Mouse (Mus musculus): Measurements from ENCODE around the gene 2310033P09Rik.
"Not testable (repeated sequence)": the region's sequence is repeated elsewhere in the genome, so short reads cannot be mapped to it uniquely, and the experiment has no call there.

Gene 2310033P09Rik

DNA sequence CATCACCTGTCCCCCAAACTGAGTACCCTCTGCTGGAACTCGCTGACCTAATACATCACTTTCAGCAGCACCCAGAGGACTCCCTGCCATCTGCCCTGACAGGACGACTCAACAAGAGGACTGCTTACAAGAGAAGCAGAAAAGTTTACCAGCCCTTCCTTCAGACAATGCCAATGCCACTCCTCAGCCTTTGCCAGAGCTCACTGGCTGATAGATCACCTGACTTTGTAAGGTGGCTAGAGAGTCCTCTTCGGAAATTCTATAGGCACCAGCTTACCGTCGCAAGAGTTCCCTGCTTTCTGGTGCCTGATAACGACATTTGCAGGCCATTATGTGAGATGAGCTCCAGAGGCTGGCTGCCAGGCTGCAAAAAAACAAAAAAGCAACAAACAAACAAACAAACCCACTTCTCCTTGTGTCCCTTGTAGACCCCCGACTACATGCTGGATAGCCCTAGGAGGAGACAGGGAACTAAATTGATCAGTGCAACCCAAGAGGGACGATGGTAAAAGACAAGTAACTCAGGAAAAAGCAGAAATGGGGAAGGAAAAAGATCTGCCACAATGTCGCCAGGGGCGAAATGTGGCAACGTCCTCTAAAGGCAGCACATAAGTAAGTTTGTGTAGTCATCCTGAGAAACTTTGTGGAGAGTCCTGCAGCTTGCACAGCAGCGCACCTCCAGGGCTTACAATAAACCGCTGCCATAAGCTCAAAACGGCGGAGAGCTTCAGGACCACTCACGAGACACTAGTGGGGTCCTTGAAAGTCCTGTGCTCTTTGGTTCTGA lies 6.7 kb upstream of the 2310033P09Rik start:
- no peak for DNase-seq

DNA sequence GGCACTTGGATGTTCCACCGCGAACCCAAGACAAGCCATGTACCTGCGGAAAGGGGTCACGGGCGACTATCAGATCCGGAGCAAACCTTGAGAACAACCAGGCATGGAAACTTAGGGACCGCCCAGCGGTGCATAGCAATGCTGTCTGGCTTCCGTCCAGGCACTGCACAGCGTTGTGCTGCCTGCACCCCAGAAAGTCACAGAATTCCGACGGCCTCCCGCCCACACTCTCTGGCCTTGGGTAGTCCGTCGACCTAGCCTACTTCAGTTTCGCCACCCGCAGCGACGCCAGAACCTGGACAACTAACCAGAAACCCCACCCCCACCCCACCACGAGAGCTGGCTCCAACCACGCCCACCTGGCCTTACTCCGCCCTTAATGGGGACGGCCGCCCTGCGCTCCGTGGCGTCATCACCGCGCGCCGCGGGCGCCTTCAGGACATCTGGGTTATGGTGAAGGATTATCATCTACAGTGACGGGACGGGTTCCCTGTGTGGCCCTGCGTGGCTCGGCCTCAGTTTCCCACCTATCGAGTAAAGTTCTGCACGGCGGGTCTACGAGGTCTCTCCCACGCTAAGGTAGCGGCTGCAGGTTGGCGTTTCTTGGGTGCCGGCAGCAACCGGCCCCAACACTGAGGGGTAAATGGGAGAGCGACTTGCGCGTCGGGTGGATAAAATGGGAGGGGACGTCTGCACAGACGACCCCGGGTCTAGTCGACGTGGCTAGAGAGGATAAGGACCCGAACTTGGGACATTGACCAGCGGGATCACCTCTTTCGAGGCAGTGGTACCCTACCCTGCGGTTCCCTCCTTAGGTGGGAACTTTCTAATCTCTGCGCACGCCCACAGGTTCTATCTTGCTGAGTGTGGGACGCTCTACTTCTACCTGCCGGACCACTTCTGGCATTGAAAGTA lies 5.8 kb upstream of the 2310033P09Rik start, which contains the start of gene Mrpl55:
Gene Mrpl55 (plus strand): TSS at position 406 of the 915 bp plus-strand sequence.
- peak; percentile 94 for DNase-seq

- peak; percentile 54 for DNase-seq
Measured at GRCm38 (mm10) chr11:59209003-59209441, 901 bp downstream of the 2310033P09Rik start.

- DNase-seq, result no peak
Measured at GRCm38 (mm10) chr11:59209580-59209979, 1.5 kb downstream of the 2310033P09Rik start.

GRCm38 (mm10) chr11:59210020-59210419 lies 1.9 kb downstream of the 2310033P09Rik start:
- no peak for DNase-seq

DNA sequence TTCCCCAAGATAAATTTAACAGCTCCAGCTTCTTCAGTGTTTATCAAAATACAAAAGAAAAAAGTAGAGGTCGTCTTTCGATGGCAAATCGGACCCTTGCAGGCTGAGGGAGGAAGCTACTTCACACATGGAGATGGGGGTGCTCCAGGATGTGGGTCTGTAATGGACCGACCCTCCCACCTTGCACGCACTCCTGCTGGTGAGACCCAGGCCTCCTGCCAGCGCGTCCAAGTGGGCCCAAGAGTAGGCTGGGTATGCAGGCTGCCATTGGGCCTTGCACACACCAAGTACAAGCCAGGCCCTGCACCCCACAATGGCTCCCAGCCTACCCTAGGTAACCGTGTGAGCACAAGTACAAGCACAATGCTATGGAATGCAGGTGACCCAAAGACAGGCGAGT lies 3.4 kb downstream of the 2310033P09Rik start:
- DNase-seq, result not testable (repeated sequence)

DNA sequence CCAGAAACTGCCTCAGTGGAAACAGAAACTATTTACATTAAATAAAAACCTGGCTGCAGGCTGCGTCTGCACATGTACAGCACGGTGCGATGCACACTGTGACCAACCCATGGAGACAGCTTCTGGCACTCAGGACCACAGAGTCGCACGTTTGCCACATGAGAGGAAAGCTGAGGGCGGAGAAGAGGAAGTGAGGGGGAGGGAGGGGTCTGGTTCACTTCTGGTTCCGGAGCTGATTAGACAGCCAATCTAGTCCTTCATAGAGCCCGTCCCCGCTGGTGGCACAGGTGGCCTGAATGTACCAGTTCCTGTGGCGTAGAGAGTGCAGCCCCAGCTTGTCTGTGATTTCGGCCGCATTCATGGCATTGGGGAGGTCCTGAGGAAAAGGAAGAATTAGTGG lies 4.2 kb downstream of the 2310033P09Rik start:
- DNase-seq, result not testable (repeated sequence)

DNA sequence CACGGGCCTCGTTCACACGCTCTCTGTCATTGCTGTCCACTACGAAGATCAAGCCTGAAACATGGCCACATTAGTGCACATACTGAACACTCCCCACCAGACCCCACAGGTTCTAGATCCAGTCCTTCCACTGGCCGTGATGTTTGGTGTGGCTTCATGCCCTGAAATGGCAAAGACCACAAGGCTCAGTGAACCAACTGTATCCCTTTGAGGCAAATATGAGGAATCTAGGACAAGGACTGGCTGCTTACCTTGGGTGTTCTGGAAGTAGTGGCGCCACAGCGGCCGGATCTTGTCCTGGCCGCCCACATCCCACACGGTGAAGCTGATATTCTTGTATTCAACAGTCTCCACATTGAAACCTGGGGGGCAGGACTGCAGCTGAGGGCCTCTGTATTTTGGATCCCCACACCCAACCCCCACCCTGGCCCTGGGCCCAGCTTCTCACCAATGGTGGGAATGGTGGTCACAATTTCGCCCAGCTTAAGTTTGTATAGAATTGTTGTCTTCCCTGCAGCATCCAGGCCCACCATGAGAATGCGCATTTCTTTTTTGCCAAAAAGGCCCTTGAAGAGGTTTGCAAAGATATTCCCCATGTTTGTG lies 4.9 kb downstream of the 2310033P09Rik start:
- no peak for DNase-seq

GRCm38 (mm10) chr11:59216955-59217354 lies 8.8 kb downstream of the 2310033P09Rik start:
- peak; percentile 68 for DNase-seq

DNA sequence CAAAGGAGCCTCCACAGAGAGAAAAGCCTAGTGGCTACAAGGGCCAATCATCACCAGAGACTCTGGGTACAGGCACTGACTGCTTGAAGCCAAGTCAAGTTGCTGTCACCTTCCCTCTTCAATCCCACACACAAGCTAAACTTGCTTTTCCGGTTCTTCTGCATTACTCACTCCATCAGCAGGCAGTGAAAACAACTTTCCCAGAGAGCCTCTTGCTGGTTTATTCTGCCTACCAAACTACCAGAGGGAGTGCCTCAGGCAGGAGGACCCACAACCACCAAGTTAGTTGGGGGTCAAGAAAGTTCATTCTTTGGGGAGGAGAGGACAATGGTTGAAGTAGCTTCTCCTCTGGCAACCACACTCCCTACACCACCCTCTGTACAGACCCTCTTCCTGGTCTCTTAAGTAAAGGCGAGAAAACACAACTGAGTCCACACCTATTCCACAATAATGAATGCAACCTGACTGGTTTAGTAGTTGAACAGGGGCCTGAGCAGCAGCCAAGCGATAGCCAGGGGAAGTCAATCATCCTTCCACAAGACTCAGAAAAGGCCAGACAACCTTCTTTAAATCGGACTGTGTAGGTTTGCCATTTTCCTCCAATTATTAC lies 10.4 kb downstream of the 2310033P09Rik start:
- no peak for DNase-seq

- no peak for DNase-seq
Measured at GRCm38 (mm10) chr11:59219064-59219463, 10.9 kb downstream of the 2310033P09Rik start.

DNA sequence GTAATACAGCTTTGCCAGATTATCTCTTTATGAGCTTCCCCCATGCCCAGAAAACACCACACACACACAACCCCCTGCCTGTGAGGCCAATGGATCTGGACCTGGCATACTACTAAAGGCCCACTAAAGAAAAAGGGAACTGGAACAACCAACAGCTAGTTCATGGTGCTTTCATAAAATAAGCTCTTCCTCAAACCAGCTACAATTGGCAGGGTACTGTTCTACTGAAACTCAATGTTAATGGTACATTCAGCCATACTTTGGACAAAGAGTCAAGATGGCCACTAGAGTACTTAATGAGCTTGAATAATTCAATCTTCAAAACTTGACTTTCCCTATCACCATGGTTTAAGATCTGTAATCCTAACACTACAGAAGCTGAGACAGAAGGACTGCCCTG lies 13.5 kb downstream of the 2310033P09Rik start:
- DNase-seq, result no peak

GRCm38 (mm10) chr11:59222306-59222705 lies 14.2 kb downstream of the 2310033P09Rik start:
- DNase-seq, result no peak

DNA sequence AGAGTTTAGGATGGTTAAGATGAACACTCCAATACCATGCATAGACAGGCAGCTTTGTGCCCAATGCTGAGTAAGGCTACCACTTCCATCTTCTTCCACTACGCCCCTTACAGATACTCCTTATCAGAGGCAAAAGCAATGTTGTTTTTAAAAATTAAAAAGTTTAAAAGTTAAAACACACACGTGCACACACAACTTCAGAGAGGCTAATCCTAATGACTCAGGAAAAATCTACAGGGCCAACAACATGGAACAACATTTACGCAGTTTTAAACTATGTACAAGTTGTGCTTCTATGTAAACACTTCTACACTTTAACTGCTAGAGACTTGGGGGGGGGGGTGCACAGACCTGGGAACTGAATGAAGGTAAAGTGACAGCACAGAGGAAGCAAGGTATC lies 15.9 kb downstream of the 2310033P09Rik start:
- no peak for DNase-seq

DNA sequence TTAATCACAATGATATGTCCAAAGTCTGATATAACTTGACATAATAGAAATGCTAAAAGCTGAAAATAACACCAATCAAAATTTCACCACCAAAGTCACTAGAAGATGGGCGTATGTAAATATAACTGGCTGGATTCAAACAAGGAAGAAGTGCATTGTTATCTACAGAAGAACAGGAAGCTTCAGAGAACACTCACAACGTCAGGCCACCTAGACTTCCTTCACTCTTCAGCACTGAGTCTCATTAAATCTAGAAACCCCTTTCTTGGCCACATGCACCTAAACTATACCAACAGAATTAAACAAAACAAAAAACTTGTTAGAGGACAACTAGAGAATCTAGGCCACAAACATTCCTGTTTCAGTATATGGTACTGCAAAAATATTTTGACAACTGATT lies 16.3 kb downstream of the 2310033P09Rik start:
- DNase-seq, result no peak

DNA sequence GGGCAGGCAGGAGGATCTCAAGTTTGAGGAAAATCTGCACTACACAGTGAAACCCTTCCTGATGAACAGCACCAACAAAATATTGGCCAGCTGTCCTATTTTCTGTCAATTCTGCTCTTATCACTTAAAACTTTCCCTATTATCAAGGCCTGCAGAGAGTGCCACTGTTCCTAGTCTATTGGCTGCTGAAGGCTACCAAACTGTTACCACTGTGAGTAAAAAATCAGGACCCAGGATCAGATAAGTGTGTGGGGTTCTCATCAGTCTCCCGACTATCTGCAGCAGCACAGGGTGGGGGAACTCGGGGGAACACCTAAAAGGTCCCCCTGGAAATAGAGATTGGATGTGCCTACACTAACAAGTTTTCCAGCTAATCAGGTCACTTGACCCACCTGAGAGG lies 17.0 kb downstream of the 2310033P09Rik start:
- no peak for DNase-seq

GRCm38 (mm10) chr11:59226251-59226650 lies 18.1 kb downstream of the 2310033P09Rik start:
- DNase-seq, result no peak

DNA sequence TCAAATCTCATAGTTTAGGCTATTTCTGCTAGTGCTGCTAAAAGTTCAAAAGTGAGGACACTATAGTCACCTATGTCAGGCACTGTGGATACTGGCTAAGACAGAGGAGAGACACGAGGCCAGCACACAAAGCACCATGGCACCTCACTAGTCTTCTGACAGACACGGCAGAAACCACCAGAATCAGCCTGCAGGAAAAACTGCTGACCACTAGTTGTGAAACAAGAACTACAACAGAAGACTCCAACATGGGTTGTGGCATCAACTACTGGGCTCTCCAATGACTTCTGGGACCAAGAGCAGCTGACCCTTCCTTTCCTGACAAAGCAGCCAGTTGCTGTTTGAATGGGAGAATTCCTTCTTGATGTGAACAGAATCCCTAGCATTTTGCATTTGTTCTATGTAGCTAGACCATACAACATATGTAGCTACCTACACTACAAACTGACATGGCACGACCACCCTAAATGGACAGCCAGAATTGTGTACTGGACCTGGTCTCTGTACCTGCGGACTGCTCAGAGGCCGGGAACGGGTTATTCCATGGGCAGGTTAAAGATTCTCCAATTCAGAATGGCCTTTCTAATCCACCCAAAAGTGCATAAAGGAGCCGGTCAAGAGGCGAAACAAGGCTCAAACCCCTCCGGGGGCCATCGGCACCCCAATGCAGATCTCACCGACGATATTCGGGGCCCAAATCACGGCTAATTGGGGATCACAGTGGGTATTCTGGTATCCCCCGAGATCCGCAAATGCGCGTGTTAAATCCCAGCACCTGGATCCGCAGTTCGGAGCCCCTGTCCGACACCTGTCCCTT lies 18.9 kb downstream of the 2310033P09Rik start:
- no peak for DNase-seq

- no peak for DNase-seq
Measured at GRCm38 (mm10) chr11:59227604-59228121, 19.5 kb downstream of the 2310033P09Rik start.

DNA sequence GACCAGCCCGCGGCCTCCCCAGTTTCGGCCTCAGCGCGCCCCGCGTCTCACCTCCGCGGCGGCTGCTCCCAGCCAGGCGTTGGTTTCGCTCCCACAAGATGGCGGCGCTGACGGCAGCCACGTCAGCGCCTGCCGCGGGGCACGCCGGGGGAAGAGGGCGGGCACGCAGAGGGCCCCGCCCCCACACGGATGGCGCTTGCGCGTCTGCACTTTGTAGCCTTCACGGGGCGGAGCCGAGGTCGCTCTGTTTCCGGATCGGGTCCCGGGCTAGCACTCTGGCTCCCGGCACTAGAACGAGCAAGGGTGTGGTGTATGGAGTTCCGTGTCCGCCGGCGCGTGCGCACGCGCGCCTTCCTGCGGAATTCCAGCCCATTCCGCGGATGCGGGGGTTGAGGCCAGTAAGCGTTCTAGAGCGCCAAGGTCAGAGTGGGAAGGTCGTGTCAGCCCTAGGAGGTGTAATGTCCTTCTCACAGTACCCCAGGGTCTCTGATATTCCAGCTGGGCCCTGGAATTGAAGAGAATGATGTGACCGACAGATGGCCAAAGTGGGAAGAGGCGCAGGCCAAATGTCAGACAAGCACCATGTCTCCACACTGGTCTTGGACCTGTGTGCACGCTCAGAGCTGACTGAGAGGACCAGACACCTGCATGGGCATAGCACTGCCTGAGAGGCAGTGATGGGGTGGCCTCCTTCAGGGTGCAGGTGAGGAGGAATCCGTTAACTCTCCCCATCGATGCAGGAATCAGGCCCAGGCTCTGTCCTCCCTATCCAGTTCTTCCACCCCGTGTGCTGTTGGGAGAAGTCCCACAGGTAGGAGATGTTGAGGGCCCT lies 20.2 kb downstream of the 2310033P09Rik start, which contains the start of gene Arf1:
Gene Arf1 (minus strand): TSS at position 149 of the 832 bp plus-strand sequence.
- DNase-seq, result peak; percentile 97

Data from right cerebral cortex, adult 18-20 months (tissue).